Mouse (Mus musculus): ENCODE measurements around the gene Mybpc1. TPM values are rescaled to one million over a fixed set of nuclear protein-coding genes. Genes with fewer than 3 reads are reported as not detected.
"Not testable (repeated sequence)": the region's sequence is repeated elsewhere in the genome, so short reads cannot be mapped to it uniquely, and the experiment has no call there.

The Mybpc1 gene
- polyA plus RNA-seq, 1 experiment from 2014 or later = 92.0 TPM

GRCm38 (mm10) chr10:88522795-88523194 is 82.2 kb downstream of the Mybpc1 start:
- Histone ChIP-seq H3K27ac (ENCODE audit: low read length) (no peak overlapping the region), H3K4me3 (replicated peaks; ENCODE audit: low read length) (no peak overlapping the region), H3K4me1 (ENCODE audit: control insufficient read depth, insufficient read depth, low read length) (no peaks in the 10 kb centered on the region), H3K9ac (ENCODE audit: low read length) (no peak overlapping the region), H3K4me2 (ENCODE audit: low read depth, low read length) (no peak overlapping the region), H3K27me3 (ENCODE audit: control insufficient read depth, insufficient read depth, low read length) (no peaks in the 10 kb centered on the region), H3K36me3 (ENCODE audit: control insufficient read depth, insufficient read depth, low read length) (no peaks in the 10 kb centered on the region), H3K9me3 (replicated peaks; ENCODE audit: control insufficient read depth, low read length) (no peaks in the 10 kb centered on the region)
- WGBS = 76% methylated on average over 8 of the region's 8 CpGs
- ATAC-seq (ENCODE audit: insufficient read depth, low FRiP score) = no peak

GRCm38 (mm10) chr10:88515049-88515448 is 89.9 kb downstream of the Mybpc1 start:
- H3K27me3 ChIP-seq (ENCODE audit: control insufficient read depth, insufficient read depth, low read length); H3K4me1 ChIP-seq (ENCODE audit: control insufficient read depth, insufficient read depth, low read length); H3K27ac ChIP-seq (ENCODE audit: low read length); H3K4me3 ChIP-seq (replicated peaks; ENCODE audit: low read length); ATAC-seq (ENCODE audit: insufficient read depth, low FRiP score); H3K9ac ChIP-seq (ENCODE audit: low read length); H3K9me3 ChIP-seq (replicated peaks; ENCODE audit: control insufficient read depth, low read length); H3K36me3 ChIP-seq (ENCODE audit: control insufficient read depth, insufficient read depth, low read length); H3K4me2 ChIP-seq (ENCODE audit: low read depth, low read length): not testable (repeated sequence)
- 83% methylated on average over 7 of the region's 7 CpGs for WGBS

- ATAC-seq (ENCODE audit: insufficient read depth, low FRiP score) = no peak
- H3K27ac ChIP-seq (ENCODE audit: low read length) = no peak overlapping the region
- no peaks in the 10 kb centered on the region for H3K9me3 ChIP-seq (replicated peaks; ENCODE audit: control insufficient read depth, low read length)
- H3K4me3 ChIP-seq (replicated peaks; ENCODE audit: low read length) = no peak overlapping the region
- no peak overlapping the region for H3K4me2 ChIP-seq (ENCODE audit: low read depth, low read length)
- no peaks in the 10 kb centered on the region for H3K27me3 ChIP-seq (ENCODE audit: control insufficient read depth, insufficient read depth, low read length)
- H3K9ac ChIP-seq (ENCODE audit: low read length) = no peak overlapping the region
- no peaks in the 10 kb centered on the region for H3K36me3 ChIP-seq (ENCODE audit: control insufficient read depth, insufficient read depth, low read length)
- peaks cover 5% of the 10 kb centered on the region; the same call in 1 of the 2 replicates for H3K4me1 ChIP-seq (ENCODE audit: control insufficient read depth, insufficient read depth, low read length)
- WGBS = 35% methylated on average over 2 of the region's 2 CpGs
These were observed 90.5 kb downstream of the Mybpc1 start for GRCm38 (mm10) chr10:88514495-88514894.

GRCm38 (mm10) chr10:88513574-88514135 is 91.3 kb downstream of the Mybpc1 start:
- H3K27ac ChIP-seq (ENCODE audit: low read length) = no peak overlapping the region
- H3K9ac ChIP-seq (ENCODE audit: low read length) = no peak overlapping the region

GRCm38 (mm10) chr10:88511355-88511754 is 93.6 kb downstream of the Mybpc1 start:
- 71% methylated on average over 9 of the region's 9 CpGs for WGBS
- no peak for ATAC-seq (ENCODE audit: insufficient read depth, low FRiP score)
- Histone ChIP-seq H3K9ac (ENCODE audit: low read length) (no peak overlapping the region), H3K4me1 (ENCODE audit: control insufficient read depth, insufficient read depth, low read length) (peaks cover 5% of the 10 kb centered on the region; the same call in 1 of the 2 replicates), H3K36me3 (ENCODE audit: control insufficient read depth, insufficient read depth, low read length) (no peaks in the 10 kb centered on the region), H3K9me3 (replicated peaks; ENCODE audit: control insufficient read depth, low read length) (no peaks in the 10 kb centered on the region), H3K4me3 (replicated peaks; ENCODE audit: low read length) (no peak overlapping the region), H3K27me3 (ENCODE audit: control insufficient read depth, insufficient read depth, low read length) (no peaks in the 10 kb centered on the region), H3K4me2 (ENCODE audit: low read depth, low read length) (no peak overlapping the region), H3K27ac (ENCODE audit: low read length) (no peak overlapping the region)

More at GRCm38 (mm10) chr10:88513574-88514135, 91.3 kb downstream of the Mybpc1 start:
- H3K4me2 ChIP-seq (ENCODE audit: low read depth, low read length) = no peak overlapping the region
- no peaks in the 10 kb centered on the region for H3K9me3 ChIP-seq (replicated peaks; ENCODE audit: control insufficient read depth, low read length)
- H3K27me3 ChIP-seq (ENCODE audit: control insufficient read depth, insufficient read depth, low read length) = no peaks in the 10 kb centered on the region
- no peaks in the 10 kb centered on the region for H3K36me3 ChIP-seq (ENCODE audit: control insufficient read depth, insufficient read depth, low read length)
- H3K4me1 ChIP-seq (ENCODE audit: control insufficient read depth, insufficient read depth, low read length) = peaks cover 5% of the 10 kb centered on the region; the same call in 1 of the 2 replicates
- no peak for ATAC-seq (ENCODE audit: insufficient read depth, low FRiP score)
- H3K4me3 ChIP-seq (replicated peaks; ENCODE audit: low read length) = no peak overlapping the region
- WGBS = 75% methylated on average over 8 of the region's 8 CpGs

- H3K27ac ChIP-seq (ENCODE audit: low read length) = no peak overlapping the region
- 60% methylated on average over 12 of the region's 12 CpGs for WGBS
These were observed 94.3 kb downstream of the Mybpc1 start for GRCm38 (mm10) chr10:88510503-88511271.

GRCm38 (mm10) chr10:88507691-88508143 is 97.2 kb downstream of the Mybpc1 start:
- WGBS = 67% methylated on average over 7 of the region's 7 CpGs
- Histone ChIP-seq H3K4me1 (ENCODE audit: control insufficient read depth, insufficient read depth, low read length) (peaks cover 18% of the 10 kb centered on the region), H3K9ac (ENCODE audit: low read length) (no peak overlapping the region), H3K4me3 (replicated peaks; ENCODE audit: low read length) (no peak overlapping the region), H3K9me3 (replicated peaks; ENCODE audit: control insufficient read depth, low read length) (no peaks in the 10 kb centered on the region), H3K36me3 (ENCODE audit: control insufficient read depth, insufficient read depth, low read length) (no peaks in the 10 kb centered on the region), H3K27me3 (ENCODE audit: control insufficient read depth, insufficient read depth, low read length) (no peaks in the 10 kb centered on the region), H3K4me2 (ENCODE audit: low read depth, low read length) (no peak overlapping the region), H3K27ac (ENCODE audit: low read length) (no peak overlapping the region)
- no peak for ATAC-seq (ENCODE audit: insufficient read depth, low FRiP score)

More at GRCm38 (mm10) chr10:88510503-88511271, 94.3 kb downstream of the Mybpc1 start:
- Histone ChIP-seq H3K9me3 (replicated peaks; ENCODE audit: control insufficient read depth, low read length) (no peaks in the 10 kb centered on the region), H3K4me3 (replicated peaks; ENCODE audit: low read length) (no peak overlapping the region), H3K4me1 (ENCODE audit: control insufficient read depth, insufficient read depth, low read length) (peaks cover 5% of the 10 kb centered on the region; the same call in 1 of the 2 replicates), H3K36me3 (ENCODE audit: control insufficient read depth, insufficient read depth, low read length) (no peaks in the 10 kb centered on the region), H3K9ac (ENCODE audit: low read length) (no peak overlapping the region), H3K27me3 (ENCODE audit: control insufficient read depth, insufficient read depth, low read length) (no peaks in the 10 kb centered on the region), H3K4me2 (ENCODE audit: low read depth, low read length) (no peak overlapping the region)
- ATAC-seq (ENCODE audit: insufficient read depth, low FRiP score) = no peak

- H3K9ac ChIP-seq (ENCODE audit: low read length) = no peak overlapping the region
- no peaks in the 10 kb centered on the region for H3K36me3 ChIP-seq (ENCODE audit: control insufficient read depth, insufficient read depth, low read length)
- ATAC-seq (ENCODE audit: insufficient read depth, low FRiP score) = no peak
- 63% methylated on average over 5 of the region's 5 CpGs for WGBS
- no peaks in the 10 kb centered on the region for H3K9me3 ChIP-seq (replicated peaks; ENCODE audit: control insufficient read depth, low read length)
- H3K4me1 ChIP-seq (ENCODE audit: control insufficient read depth, insufficient read depth, low read length) = peaks cover 21% of the 10 kb centered on the region
- H3K4me2 ChIP-seq (ENCODE audit: low read depth, low read length) = no peak overlapping the region
- no peaks in the 10 kb centered on the region for H3K27me3 ChIP-seq (ENCODE audit: control insufficient read depth, insufficient read depth, low read length)
- H3K4me3 ChIP-seq (replicated peaks; ENCODE audit: low read length) = no peak overlapping the region
- peak overlapping the region; percentile 33; the same call in 1 of the 2 replicates for H3K27ac ChIP-seq (ENCODE audit: low read length)
These were observed 99.7 kb downstream of the Mybpc1 start for GRCm38 (mm10) chr10:88505256-88505655.

GRCm38 (mm10) chr10:88504481-88504880 is 100.5 kb downstream of the Mybpc1 start:
- Histone ChIP-seq H3K27ac (ENCODE audit: low read length) (peak overlapping the region; percentile 70), H3K4me3 (replicated peaks; ENCODE audit: low read length) (peak overlapping the region; percentile 85; the same call in 1 of the 2 replicates), H3K9ac (ENCODE audit: low read length) (peak overlapping the region; percentile 69), H3K36me3 (ENCODE audit: control insufficient read depth, insufficient read depth, low read length) (no peaks in the 10 kb centered on the region), H3K27me3 (ENCODE audit: control insufficient read depth, insufficient read depth, low read length) (no peaks in the 10 kb centered on the region), H3K4me2 (ENCODE audit: low read depth, low read length) (peak overlapping the region; percentile 92), H3K4me1 (ENCODE audit: control insufficient read depth, insufficient read depth, low read length) (peaks cover 21% of the 10 kb centered on the region), H3K9me3 (replicated peaks; ENCODE audit: control insufficient read depth, low read length) (no peaks in the 10 kb centered on the region)
- no peak for ATAC-seq (ENCODE audit: insufficient read depth, low FRiP score)
- WGBS = 56% methylated on average over 3 of the region's 3 CpGs
